Mouse (Mus musculus): ENCODE results near the gene Rbm41. TPM values are rescaled to one million over a fixed set of nuclear protein-coding genes. Genes with fewer than 3 reads are reported as not detected.

Rbm41 gene
- polyA plus RNA-seq, 1 experiment from 2014 or later = 5.9 TPM

DNA sequence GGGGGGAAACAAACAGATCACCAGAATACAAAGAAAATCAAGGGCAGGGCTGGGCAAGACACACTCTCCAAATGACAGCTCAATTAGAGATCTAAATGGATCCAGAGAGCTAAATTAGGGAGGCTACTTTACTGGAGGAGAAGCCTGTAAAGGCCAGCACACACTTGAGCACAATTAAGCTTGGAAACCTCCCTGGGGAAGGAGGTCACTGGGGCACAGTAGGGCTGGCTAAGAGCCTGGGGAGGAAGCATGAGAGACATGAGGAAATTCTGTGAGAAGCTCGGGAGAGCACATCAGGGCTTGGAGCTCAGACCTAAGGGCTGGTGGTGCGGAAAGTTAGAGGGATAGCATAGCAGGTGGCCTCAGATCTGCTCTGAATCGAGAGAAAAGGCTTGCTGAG lies 120.5 kb downstream of the Rbm41 start:
- no peak for DNase-seq (ENCODE audit: low spot score)
- WGBS = 46% methylated on average over 3 of the region's 3 CpGs

DNA sequence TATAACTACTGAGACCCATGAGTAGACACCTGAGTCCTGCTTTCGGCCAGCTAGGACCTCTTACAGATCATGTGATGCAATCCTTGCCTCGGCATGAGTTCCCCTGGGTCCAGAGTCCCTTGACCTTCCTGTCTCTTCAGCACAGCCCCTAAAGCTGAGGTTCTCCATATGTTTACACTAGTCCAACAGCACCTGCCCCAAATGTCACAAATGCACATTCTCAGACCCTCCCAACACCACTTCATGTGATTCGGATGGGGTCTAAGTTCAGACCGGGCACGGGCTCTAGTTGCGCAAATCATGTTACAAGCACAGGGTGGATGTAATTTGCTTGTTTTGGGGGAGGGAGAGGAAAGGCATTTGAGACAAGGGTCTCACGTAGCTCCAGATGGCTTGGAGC lies 121.3 kb downstream of the Rbm41 start:
- Histone ChIP-seq H3K4me3 (ENCODE audit: low read depth, low read length) (no peak overlapping the region), H3K4me2 (ENCODE audit: low read length) (no peak overlapping the region), H3K9me3 (ENCODE audit: control insufficient read depth, low read length) (no peaks in the 10 kb centered on the region), H3K9ac (ENCODE audit: low read length) (no peak overlapping the region), H3K27ac (ENCODE audit: low read depth) (no peak overlapping the region), H3K27me3 (replicated peaks; ENCODE audit: control insufficient read depth, insufficient read depth, low read length) (0 out of 2 replicates have a peak, but pooled peaks cover 11% of the 10 kb centered on the region), H3K4me1 (replicated peaks; ENCODE audit: control insufficient read depth, insufficient read depth, low read length) (no peaks in the 10 kb centered on the region), H3K36me3 (ENCODE audit: control insufficient read depth, insufficient read depth, low read length) (no peaks in the 10 kb centered on the region)
- 61% methylated on average over 7 of the region's 7 CpGs for WGBS
- ATAC-seq (replicated peaks; ENCODE audit: low FRiP score, low TSS enrichment, low read depth) (no peak), DNase-seq (ENCODE audit: low spot score) (no peak)

More for the DNA sequence above, 120.5 kb downstream of the Rbm41 start:
- no peaks in the 10 kb centered on the region for H3K4me1 ChIP-seq (replicated peaks; ENCODE audit: control insufficient read depth, insufficient read depth, low read length)
- no peak overlapping the region for H3K27ac ChIP-seq (ENCODE audit: low read depth)
- no peaks in the 10 kb centered on the region for H3K9me3 ChIP-seq (ENCODE audit: control insufficient read depth, low read length)
- H3K9ac ChIP-seq (ENCODE audit: low read length) = no peak overlapping the region
- no peaks in the 10 kb centered on the region for H3K36me3 ChIP-seq (ENCODE audit: control insufficient read depth, insufficient read depth, low read length)
- H3K4me3 ChIP-seq (ENCODE audit: low read depth, low read length) = no peak overlapping the region
- no peak for ATAC-seq (replicated peaks; ENCODE audit: low FRiP score, low TSS enrichment, low read depth)
- H3K4me2 ChIP-seq (ENCODE audit: low read length) = no peak overlapping the region
- 0 out of 2 replicates have a peak, but pooled peaks cover 11% of the 10 kb centered on the region for H3K27me3 ChIP-seq (replicated peaks; ENCODE audit: control insufficient read depth, insufficient read depth, low read length)

DNA sequence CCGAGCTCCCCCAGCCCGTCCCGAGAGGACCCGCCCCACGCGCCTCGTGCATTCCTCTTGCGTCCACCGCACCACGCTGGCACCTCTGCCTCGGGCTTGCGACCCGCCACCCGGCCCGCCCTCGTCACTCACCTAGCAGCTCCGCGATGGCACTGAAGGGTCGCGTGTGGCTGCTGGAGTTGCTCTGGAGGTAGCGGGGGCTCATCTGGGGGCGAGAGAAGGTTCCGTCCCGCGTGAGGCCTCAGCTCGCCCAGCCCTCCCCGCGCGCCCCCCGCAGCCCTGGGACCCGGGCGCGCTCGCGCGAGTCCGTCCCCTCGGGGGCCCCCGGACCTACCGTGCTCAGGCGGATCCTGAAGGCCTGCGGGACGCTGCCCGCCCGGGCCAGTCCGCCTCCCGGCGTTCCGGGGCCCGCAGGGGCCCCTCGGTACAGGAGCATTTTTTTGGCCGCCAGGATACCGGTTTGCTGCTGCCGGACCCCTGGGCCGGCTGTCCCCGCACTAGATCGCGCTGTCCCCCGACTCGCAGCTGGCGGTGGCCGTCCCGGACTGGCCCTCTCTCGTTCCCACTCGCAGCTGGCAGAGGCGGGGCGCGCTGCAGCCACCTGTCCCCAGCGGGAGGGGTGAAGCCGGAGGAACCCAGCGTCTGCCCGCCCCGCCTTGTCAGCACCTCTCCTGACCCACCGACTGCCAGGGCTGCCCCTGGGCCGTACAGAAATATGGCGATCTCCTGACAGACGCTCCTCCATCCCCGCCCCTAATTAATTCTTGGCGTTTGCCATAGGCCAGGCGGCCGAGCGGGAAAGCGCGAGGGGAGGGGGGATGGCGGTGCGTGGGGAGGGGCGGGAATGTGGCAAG lies 127.2 kb downstream of the Rbm41 start, which contains the start of gene Morc4:
Morc4 (minus strand) TSS at position 740 of the 854 bp plus-strand sequence.
- Histone ChIP-seq H3K9ac (ENCODE audit: low read length) (peak within 1 kb of the TSS; percentile 49), H3K36me3 (ENCODE audit: control insufficient read depth, insufficient read depth, low read length) (no peaks in the 10 kb centered on the region), H3K9me3 (ENCODE audit: control insufficient read depth, low read length) (no peaks in the 10 kb centered on the region), H3K4me1 (replicated peaks; ENCODE audit: control insufficient read depth, insufficient read depth, low read length) (no peaks in the 10 kb centered on the region), H3K4me2 (ENCODE audit: low read length) (peak within 1 kb of the TSS; percentile 55), H3K27ac (ENCODE audit: low read depth) (0 out of 2 replicates have a peak within 1 kb of the TSS, but pooled peaks have one; percentile 22), H3K4me3 (ENCODE audit: low read depth, low read length) (peak within 1 kb of the TSS; percentile 55), H3K27me3 (replicated peaks; ENCODE audit: control insufficient read depth, insufficient read depth, low read length) (0 out of 2 replicates have a peak, but pooled peaks cover 3% of the 10 kb centered on the region)
- 16% methylated on average over 56 of the region's 87 CpGs for WGBS
- peak; percentile 93 for ATAC-seq (replicated peaks; ENCODE audit: low FRiP score, low TSS enrichment, low read depth)
- DNase-seq (ENCODE audit: low spot score) = peak; percentile 74

DNA sequence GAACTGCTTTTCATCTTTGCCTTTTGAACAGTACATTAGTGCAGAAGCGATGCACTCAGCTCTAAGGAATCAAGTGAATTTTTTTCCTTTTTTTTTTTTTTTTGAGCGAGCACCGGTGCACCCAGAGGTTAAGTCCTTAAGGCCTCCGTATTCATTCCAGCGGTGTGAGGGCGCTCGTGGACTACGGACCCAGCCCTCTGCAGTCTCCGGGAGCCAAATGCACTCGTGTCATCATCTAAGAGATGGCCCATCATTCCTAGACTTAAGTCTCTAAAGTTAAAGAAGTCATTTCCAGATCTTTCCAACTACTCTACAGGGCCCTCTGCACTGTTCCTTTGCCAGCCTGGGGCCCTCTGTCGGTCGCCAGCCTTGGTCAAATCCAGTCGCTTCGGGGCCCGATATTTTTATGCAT lies 128.1 kb downstream of the Rbm41 start:
- no peak; the same call in 1 of the 2 replicates for ATAC-seq (replicated peaks; ENCODE audit: low FRiP score, low TSS enrichment, low read depth)
- H3K27ac ChIP-seq (ENCODE audit: low read depth) = no peak overlapping the region
- no peaks in the 10 kb centered on the region for H3K9me3 ChIP-seq (ENCODE audit: control insufficient read depth, low read length)
- DNase-seq (ENCODE audit: low spot score) = peak; percentile 60
- H3K4me2 ChIP-seq (ENCODE audit: low read length) = peak overlapping the region; percentile 55
- no peaks in the 10 kb centered on the region for H3K36me3 ChIP-seq (ENCODE audit: control insufficient read depth, insufficient read depth, low read length)
- no peaks in the 10 kb centered on the region for H3K4me1 ChIP-seq (replicated peaks; ENCODE audit: control insufficient read depth, insufficient read depth, low read length)
- no peak overlapping the region for H3K9ac ChIP-seq (ENCODE audit: low read length)
- WGBS = 13% methylated on average over 15 of the region's 15 CpGs
- peak overlapping the region; percentile 55 for H3K4me3 ChIP-seq (ENCODE audit: low read depth, low read length)
- H3K27me3 ChIP-seq (replicated peaks; ENCODE audit: control insufficient read depth, insufficient read depth, low read length) = 0 out of 2 replicates have a peak, but pooled peaks cover 5% of the 10 kb centered on the region

DNA sequence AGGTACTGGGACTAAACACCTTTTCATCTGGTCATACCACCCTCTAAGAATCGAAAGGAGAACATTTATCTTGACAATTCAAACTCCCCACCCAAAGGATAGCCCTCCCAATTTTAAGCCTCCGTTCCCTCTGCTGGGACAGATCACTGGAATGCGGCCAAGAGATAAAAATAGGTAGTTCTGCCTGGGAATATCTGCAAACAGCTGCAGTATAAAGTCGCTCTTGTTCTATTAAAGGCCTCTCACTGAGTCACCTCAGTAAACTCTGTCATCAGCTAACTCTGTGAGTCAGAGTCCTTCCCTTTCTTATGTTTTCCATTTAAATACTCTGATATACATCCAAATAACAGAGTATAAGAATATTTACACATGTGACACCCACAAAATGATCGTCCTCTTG lies 139.0 kb downstream of the Rbm41 start:
- Histone ChIP-seq H3K36me3 (ENCODE audit: control insufficient read depth, insufficient read depth, low read length) (no peaks in the 10 kb centered on the region; the same call in 1 of the 2 replicates), H3K27ac (ENCODE audit: low read depth) (no peak overlapping the region), H3K4me1 (replicated peaks; ENCODE audit: control insufficient read depth, insufficient read depth, low read length) (no peaks in the 10 kb centered on the region), H3K27me3 (replicated peaks; ENCODE audit: control insufficient read depth, insufficient read depth, low read length) (no peaks in the 10 kb centered on the region), H3K9ac (ENCODE audit: low read length) (no peak overlapping the region), H3K4me2 (ENCODE audit: low read length) (no peak overlapping the region), H3K9me3 (ENCODE audit: control insufficient read depth, low read length) (no peaks in the 10 kb centered on the region), H3K4me3 (ENCODE audit: low read depth, low read length) (no peak overlapping the region)
- no peak for ATAC-seq (replicated peaks; ENCODE audit: low FRiP score, low TSS enrichment, low read depth)
- DNase-seq (ENCODE audit: low spot score) = no peak
- WGBS = 65% methylated on average over 5 of the region's 5 CpGs

DNA sequence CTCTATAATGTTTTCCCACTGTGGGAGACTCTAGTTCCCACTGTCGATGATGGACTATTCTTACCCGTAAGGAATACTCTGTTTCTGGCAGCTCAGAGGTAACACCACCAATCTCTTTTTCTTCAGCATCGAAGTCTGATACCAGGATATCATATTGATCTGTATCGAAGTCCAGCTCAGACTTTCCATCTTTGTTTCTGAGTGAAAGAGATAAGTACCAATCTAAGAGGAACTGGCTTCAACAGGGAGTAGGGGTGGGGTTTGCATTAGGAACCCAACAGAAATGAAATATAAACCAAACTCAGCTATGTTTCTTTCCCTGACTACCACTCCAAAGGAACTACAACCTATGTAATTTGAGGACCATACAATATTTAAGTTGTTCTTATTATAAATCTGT lies 143.6 kb downstream of the Rbm41 start:
- no peaks in the 10 kb centered on the region for H3K36me3 ChIP-seq (ENCODE audit: control insufficient read depth, insufficient read depth, low read length)
- H3K27me3 ChIP-seq (replicated peaks; ENCODE audit: control insufficient read depth, insufficient read depth, low read length) = no peaks in the 10 kb centered on the region
- no peak overlapping the region for H3K27ac ChIP-seq (ENCODE audit: low read depth)
- H3K9ac ChIP-seq (ENCODE audit: low read length) = no peak overlapping the region
- no peak for DNase-seq (ENCODE audit: low spot score)
- no peaks in the 10 kb centered on the region for H3K4me1 ChIP-seq (replicated peaks; ENCODE audit: control insufficient read depth, insufficient read depth, low read length)
- WGBS = 90% methylated on average over 4 of the region's 4 CpGs
- no peak for ATAC-seq (replicated peaks; ENCODE audit: low FRiP score, low TSS enrichment, low read depth)
- H3K4me3 ChIP-seq (ENCODE audit: low read depth, low read length) = no peak overlapping the region
- H3K9me3 ChIP-seq (ENCODE audit: control insufficient read depth, low read length) = no peaks in the 10 kb centered on the region
- no peak overlapping the region for H3K4me2 ChIP-seq (ENCODE audit: low read length)

DNA sequence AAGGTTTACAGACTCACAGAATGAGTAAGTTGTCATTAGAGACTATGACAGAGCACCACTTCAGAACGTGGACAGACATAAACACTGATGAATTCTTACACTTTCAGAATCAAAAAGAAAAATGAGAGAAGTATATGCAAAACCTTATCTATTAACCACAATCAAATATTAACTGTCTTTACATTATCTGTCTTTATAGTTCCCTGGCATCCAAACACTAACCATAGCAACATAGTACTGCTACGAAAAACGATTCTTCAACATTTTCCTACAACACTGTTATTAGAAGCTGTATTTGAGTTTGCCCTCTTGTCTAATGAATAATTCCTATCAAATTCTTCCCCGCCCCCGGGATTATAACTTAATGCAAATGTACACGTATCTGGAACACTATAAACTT lies 157.3 kb downstream of the Rbm41 start:
- ATAC-seq (replicated peaks; ENCODE audit: low FRiP score, low TSS enrichment, low read depth) (no peak), DNase-seq (ENCODE audit: low spot score) (no peak)
- Histone ChIP-seq H3K9me3 (ENCODE audit: control insufficient read depth, low read length) (no peaks in the 10 kb centered on the region), H3K27me3 (replicated peaks; ENCODE audit: control insufficient read depth, insufficient read depth, low read length) (no peaks in the 10 kb centered on the region), H3K4me2 (ENCODE audit: low read length) (no peak overlapping the region), H3K36me3 (ENCODE audit: control insufficient read depth, insufficient read depth, low read length) (no peaks in the 10 kb centered on the region), H3K4me1 (replicated peaks; ENCODE audit: control insufficient read depth, insufficient read depth, low read length) (no peaks in the 10 kb centered on the region), H3K27ac (ENCODE audit: low read depth) (no peak overlapping the region), H3K9ac (ENCODE audit: low read length) (no peak overlapping the region), H3K4me3 (ENCODE audit: low read depth, low read length) (no peak overlapping the region)
- WGBS = 83% methylated on average over 6 of the region's 6 CpGs

Measured in intestine, embryonic 14.5 days (tissue).